Comparison of ENCODE assay signal across 12 mouse cellular contexts in genomic region chr9:70841426-70842215, GRCm38 (mm10).
A peak's percentile ranks its signal among the peaks of the same experiment; 100 is the strongest.
DNase-seq lines count a peak whose midpoint lies in the region; ATAC-seq lines count a peak whose summit lies in the region.
"Had no signal": no experiment of that assay in that cellular context is flagged by ENCODE, and none has a peak within 500 bp of the region (broad histone marks: within the 10 kb centered on the region; RNA-seq: fewer than 3 reads in every experiment).

No protein-coding gene starts in this region.

- no peaks in the 10 kb centered on the region for H3K9me3 ChIP-seq in heart, embryonic 12.5 days (replicated peaks)
- no peaks in the 10 kb centered on the region for H3K9me3 ChIP-seq in lung, embryonic 16.5 days (ENCODE audit: control insufficient read depth, low read length)
- H3K9me3 ChIP-seq in heart, embryonic 16.5 days (replicated peaks; ENCODE audit: control insufficient read depth, low read length): 0 out of 2 replicates have a peak, but pooled peaks cover 3% of the 10 kb centered on the region
- no peaks in the 10 kb centered on the region for H3K9me3 ChIP-seq in stomach, embryonic 14.5 days (ENCODE audit: control insufficient read depth, low read depth, low read length)

- H3K27me3 ChIP-seq in heart, embryonic 12.5 days (replicated peaks): no peaks in the 10 kb centered on the region
- H3K27me3 ChIP-seq in lung, embryonic 16.5 days (ENCODE audit: control insufficient read depth, insufficient read depth, low read depth, low read length): no peaks in the 10 kb centered on the region
- no peaks in the 10 kb centered on the region for H3K27me3 ChIP-seq in heart, embryonic 16.5 days (ENCODE audit: control insufficient read depth, insufficient read depth, low read length)
- no peaks in the 10 kb centered on the region for H3K27me3 ChIP-seq in stomach, embryonic 14.5 days (ENCODE audit: control insufficient read depth, insufficient read depth, low read length)

- WGBS in heart, embryonic 12.5 days: 76% methylated on average over 8 of the region's 8 CpGs
- WGBS in lung, embryonic 16.5 days: 57% methylated on average over 8 of the region's 8 CpGs
- WGBS in heart, embryonic 16.5 days: 76% methylated on average over 8 of the region's 8 CpGs
- WGBS in stomach, embryonic 14.5 days: 74% methylated on average over 8 of the region's 8 CpGs

- H3K27ac ChIP-seq in heart, embryonic 12.5 days (ENCODE audit: poor library complexity, severe bottlenecking): peak overlapping the region; percentile 84
- H3K27ac ChIP-seq in lung, embryonic 16.5 days (ENCODE audit: low read length): peak overlapping the region; percentile 85
- peak overlapping the region; percentile 79 for H3K27ac ChIP-seq in heart, embryonic 16.5 days (ENCODE audit: low read length)
- H3K27ac ChIP-seq in stomach, embryonic 14.5 days (ENCODE audit: low read length): peak overlapping the region; percentile 76; the same call in 1 of the 2 replicates

- H3K4me3 ChIP-seq in heart, embryonic 12.5 days: no peak overlapping the region
- no peak overlapping the region for H3K4me3 ChIP-seq in lung, embryonic 16.5 days (ENCODE audit: low read length)
- no peak overlapping the region for H3K4me3 ChIP-seq in heart, embryonic 16.5 days (ENCODE audit: low read length)
- H3K4me3 ChIP-seq in stomach, embryonic 14.5 days (ENCODE audit: low read depth, low read length): no peak overlapping the region

- H3K36me3 ChIP-seq in heart, embryonic 12.5 days: no peaks in the 10 kb centered on the region
- H3K36me3 ChIP-seq in lung, embryonic 16.5 days (ENCODE audit: control insufficient read depth, insufficient read depth, low read length): no peaks in the 10 kb centered on the region
- no peaks in the 10 kb centered on the region for H3K36me3 ChIP-seq in heart, embryonic 16.5 days (ENCODE audit: control insufficient read depth, insufficient read depth)
- no peaks in the 10 kb centered on the region for H3K36me3 ChIP-seq in stomach, embryonic 14.5 days (ENCODE audit: control insufficient read depth, insufficient read depth, low read length)

- H3K4me1 ChIP-seq in heart, embryonic 12.5 days (replicated peaks): peaks cover 53% of the 10 kb centered on the region
- H3K4me1 ChIP-seq in lung, embryonic 16.5 days (replicated peaks; ENCODE audit: control insufficient read depth, insufficient read depth, low read length): peaks cover 26% of the 10 kb centered on the region
- peaks cover 26% of the 10 kb centered on the region for H3K4me1 ChIP-seq in heart, embryonic 16.5 days (ENCODE audit: control insufficient read depth, insufficient read depth, low read length)
- peaks cover 14% of the 10 kb centered on the region; the same call in 1 of the 2 replicates for H3K4me1 ChIP-seq in stomach, embryonic 14.5 days (ENCODE audit: control insufficient read depth, insufficient read depth, low read length)

- H3K4me2 ChIP-seq in heart, embryonic 12.5 days: no peak overlapping the region
- H3K4me2 ChIP-seq in lung, embryonic 16.5 days (ENCODE audit: low read depth, low read length): no peak overlapping the region
- H3K4me2 ChIP-seq in heart, embryonic 16.5 days (ENCODE audit: low read depth, low read length): 0 out of 2 replicates have a peak overlapping the region, but pooled peaks have one; percentile 28
- H3K4me2 ChIP-seq in stomach, embryonic 14.5 days (replicated peaks; ENCODE audit: low read depth, low read length): no peak overlapping the region

- ATAC-seq in heart, embryonic 12.5 days (ENCODE audit: insufficient number of reproducible peaks, low FRiP score): no peak
- ATAC-seq in lung, embryonic 16.5 days (ENCODE audit: low read depth): no peak
- no peak for ATAC-seq in heart, embryonic 16.5 days (replicated peaks; ENCODE audit: extremely low read depth, insufficient read depth, low FRiP score)
- no peak for ATAC-seq in stomach, embryonic 14.5 days (ENCODE audit: insufficient number of reproducible peaks, insufficient read depth, low FRiP score, low read depth)
- ATAC-seq: CD4-positive, CD25-positive, alpha-beta regulatory T cell, adult 4 months had no signal

- no peak for DNase-seq in heart, adult 8-10 months (ENCODE audit: low spot score)
- DNase-seq in lung, postnatal 36 days: no peak
- no peak for DNase-seq in thymus, postnatal 25 days
- DNase-seq in left cerebral cortex, adult 8-10 months (ENCODE audit: low spot score in 2 of 2): no peak
- DNase-seq: cerebellum, adult 11 months; gastrocnemius, postnatal 14 days; kidney, postnatal 4 days had no signal

- H3K9ac ChIP-seq in heart, embryonic 12.5 days: no peak overlapping the region
- H3K9ac ChIP-seq in lung, embryonic 16.5 days (ENCODE audit: low read length): no peak overlapping the region
- H3K9ac ChIP-seq in heart, embryonic 16.5 days (ENCODE audit: low read length): no peak overlapping the region
- no peak overlapping the region for H3K9ac ChIP-seq in stomach, embryonic 14.5 days (replicated peaks; ENCODE audit: low read depth, low read length)
